Mouse (Mus musculus) limb, embryonic 13.5 days (tissue): ENCODE results near the gene Actg2. TPM values are rescaled to one million over a fixed set of nuclear protein-coding genes. Genes with fewer than 3 reads are reported as not detected.

ENCODE experiments used
- ATAC-seq: fragments of 200-750 bp; cut with Nextera tagmentation; 2 replicates; pipeline ENCODE4 v1.8.0; 2017; ENCODE audit warnings: low read depth, moderate number of reproducible peaks, moderate TSS enrichment; ENCODE audit not compliant: low FRiP score
- H3K27ac ChIP-seq: fragments of 300-500 bp; sonication (generic); 2 replicates; pipeline ENCODE4 v1.5.1; 2015; ENCODE audit warnings: inconsistent platforms, mild to moderate bottlenecking, moderate library complexity
- H3K27me3 ChIP-seq: fragments of 300-500 bp; sonication (generic); 2 replicates; pipeline ENCODE4 v1.6.1; 2015; ENCODE audit warnings: mild to moderate bottlenecking, inconsistent platforms
- H3K36me3 ChIP-seq: fragments of 300-500 bp; sonication (generic); 2 replicates; pipeline ENCODE4 v1.6.1; 2015; ENCODE audit warnings: inconsistent platforms, mild to moderate bottlenecking, moderate library complexity
- H3K4me1 ChIP-seq: fragments of 300-500 bp; sonication (generic); 2 replicates; pipeline ENCODE4 v1.6.1; 2015; ENCODE audit warnings: inconsistent platforms
- H3K4me2 ChIP-seq: fragments of 300-500 bp; sonication (generic); replicated peaks from 2 replicates; pipeline ENCODE4 v1.6.1; 2015; ENCODE audit warnings: inconsistent platforms, mild to moderate bottlenecking, moderate library complexity
- H3K4me3 ChIP-seq: fragments of 300-500 bp; sonication (generic); 2 replicates; pipeline ENCODE4 v1.5.1; 2015; ENCODE audit warnings: moderate library complexity, mild to moderate bottlenecking, inconsistent platforms
- H3K9ac ChIP-seq: fragments of 300-500 bp; sonication (generic); 2 replicates; pipeline ENCODE4 v1.6.1; 2015; ENCODE audit warnings: mild to moderate bottlenecking, inconsistent platforms
- H3K9me3 ChIP-seq: fragments of 300-500 bp; sonication (generic); 2 replicates; pipeline ENCODE4 v1.6.1; 2016; ENCODE audit warnings: inconsistent platforms
- WGBS: fragments of 180-500 bp; shearing (Covaris S2); methylation state at CpG from one replicate; pipeline ENCODE4 v1.1.7; 2015; 5-methylcytosine and 5-hydroxymethylcytosine counted together
- polyA plus RNA-seq: library from polyadenylated mRNA; unstranded; fragments of >200 nt; fragmentation: Nextera tagmentation; extraction: Ambion mirVana; gene quantifications from 2 replicates; pipeline ENCODE4 v1.2.1, GENCODE M21; 2015

The Actg2 gene
- polyA plus RNA-seq, 1 experiment from 2014 or later: 2.9 TPM

- H3K4me3 ChIP-seq: no peak overlapping the region
- 67% methylated on average over 5 of the region's 5 CpGs for WGBS
- no peaks in the 10 kb centered on the region for H3K27me3 ChIP-seq
- no peaks in the 10 kb centered on the region for H3K4me1 ChIP-seq
- ATAC-seq: no peak
- no peak overlapping the region for H3K27ac ChIP-seq
- H3K9me3 ChIP-seq: no peaks in the 10 kb centered on the region
- no peak overlapping the region for H3K4me2 ChIP-seq
- H3K9ac ChIP-seq: no peak overlapping the region
- peaks cover 48% of the 10 kb centered on the region for H3K36me3 ChIP-seq
Measured at GRCm38 (mm10) chr6:83548346-83548745, 12.3 kb upstream of the Actg2 start.

DNA sequence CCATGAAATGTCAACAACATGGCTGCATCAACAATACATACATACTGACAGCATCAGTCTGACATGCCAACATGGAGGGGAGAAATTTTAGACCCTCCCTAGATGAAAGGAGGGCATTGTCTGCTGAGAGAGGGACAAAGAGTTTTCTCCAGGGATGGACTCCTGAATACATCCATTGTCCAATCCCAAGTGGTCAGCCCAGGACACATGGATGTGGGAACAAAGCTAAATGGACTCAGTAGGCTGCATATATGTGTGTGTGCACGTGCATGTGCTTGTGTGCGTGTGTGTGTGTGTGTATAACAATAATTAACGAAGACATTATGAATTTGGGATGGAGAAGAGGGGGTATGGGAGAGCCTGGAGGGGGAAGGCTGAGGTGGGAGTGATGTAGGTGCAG lies 9.7 kb upstream of the Actg2 start:
- 83% methylated on average over 3 of the region's 3 CpGs for WGBS
- Histone ChIP-seq H3K36me3 (peaks cover 38% of the 10 kb centered on the region), H3K9me3 (no peaks in the 10 kb centered on the region), H3K4me1 (0 out of 2 replicates have a peak, but pooled peaks cover 4% of the 10 kb centered on the region), H3K4me2 (no peak overlapping the region), H3K27ac (no peak overlapping the region), H3K4me3 (no peak overlapping the region), H3K27me3 (no peaks in the 10 kb centered on the region), H3K9ac (no peak overlapping the region)
- no peak for ATAC-seq

GRCm38 (mm10) chr6:83541756-83542456 lies 5.8 kb upstream of the Actg2 start:
- H3K4me3 ChIP-seq: no peak overlapping the region
- H3K27ac ChIP-seq: peak overlapping the region; percentile 75
- no peaks in the 10 kb centered on the region for H3K27me3 ChIP-seq
- H3K9me3 ChIP-seq: no peaks in the 10 kb centered on the region
- peaks cover 26% of the 10 kb centered on the region for H3K36me3 ChIP-seq
- H3K4me2 ChIP-seq: no peak overlapping the region
- peak; percentile 54; the same call in 1 of the 2 replicates for ATAC-seq
- H3K9ac ChIP-seq: no peak overlapping the region
- H3K4me1 ChIP-seq: 0 out of 2 replicates have a peak, but pooled peaks cover 4% of the 10 kb centered on the region
- 67% methylated on average over 11 of the region's 11 CpGs for WGBS

- 33% methylated on average over 4 of the region's 4 CpGs for WGBS
- H3K27ac ChIP-seq: no peak overlapping the region
Measured at GRCm38 (mm10) chr6:83540017-83540416, 4.0 kb upstream of the Actg2 start.

GRCm38 (mm10) chr6:83536795-83537059 lies 662 bp upstream of the Actg2 start:
- Histone ChIP-seq H3K4me1 (peaks cover 10% of the 10 kb centered on the region; the same call in 1 of the 2 replicates), H3K9ac (no peak overlapping the region), H3K27ac (peak overlapping the region; percentile 53), H3K4me3 (no peak overlapping the region), H3K9me3 (no peaks in the 10 kb centered on the region), H3K4me2 (no peak overlapping the region), H3K36me3 (no peaks in the 10 kb centered on the region), H3K27me3 (no peaks in the 10 kb centered on the region)
- 38% methylated on average over 6 of the region's 6 CpGs for WGBS
- ATAC-seq: no peak

More at GRCm38 (mm10) chr6:83540017-83540416, 4.0 kb upstream of the Actg2 start:
- H3K4me3 ChIP-seq: no peak overlapping the region
- no peak for ATAC-seq
- no peak overlapping the region for H3K4me2 ChIP-seq
- H3K9me3 ChIP-seq: no peaks in the 10 kb centered on the region
- peaks cover 11% of the 10 kb centered on the region; the same call in 1 of the 2 replicates for H3K4me1 ChIP-seq
- H3K27me3 ChIP-seq: no peaks in the 10 kb centered on the region
- no peak overlapping the region for H3K9ac ChIP-seq
- peaks cover 9% of the 10 kb centered on the region for H3K36me3 ChIP-seq

DNA sequence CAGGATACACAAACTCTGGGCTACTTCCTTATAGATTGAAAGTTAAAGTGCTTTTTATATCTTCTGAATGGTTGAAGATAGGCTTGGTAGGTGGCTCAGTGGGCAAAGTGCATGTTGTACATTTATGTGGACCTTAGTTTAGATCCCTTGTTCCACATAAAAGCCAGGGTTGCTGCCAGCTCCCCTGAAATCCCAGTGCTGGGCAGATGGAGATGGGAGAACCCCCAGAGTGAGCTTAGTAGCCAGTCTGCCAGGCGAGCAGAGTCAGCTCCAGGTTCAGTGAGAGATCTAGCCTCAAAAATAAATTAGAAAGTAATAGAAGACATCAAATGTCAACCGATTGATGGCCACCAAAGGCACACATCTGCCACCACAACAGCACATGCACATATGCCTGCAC lies 3.5 kb downstream of the Actg2 start:
- Histone ChIP-seq H3K9me3 (no peaks in the 10 kb centered on the region), H3K4me2 (no peak overlapping the region), H3K27ac (no peak overlapping the region), H3K27me3 (no peaks in the 10 kb centered on the region), H3K9ac (no peak overlapping the region), H3K4me3 (no peak overlapping the region), H3K4me1 (peaks cover 8% of the 10 kb centered on the region; the same call in 1 of the 2 replicates), H3K36me3 (no peaks in the 10 kb centered on the region)
- ATAC-seq: no peak
- 65% methylated on average over 2 of the region's 2 CpGs for WGBS

- Histone ChIP-seq H3K27ac (no peak overlapping the region), H3K9ac (no peak overlapping the region), H3K27me3 (no peaks in the 10 kb centered on the region), H3K4me1 (no peaks in the 10 kb centered on the region), H3K4me2 (no peak overlapping the region), H3K36me3 (no peaks in the 10 kb centered on the region), H3K9me3 (no peaks in the 10 kb centered on the region), H3K4me3 (no peak overlapping the region)
- ATAC-seq: no peak
- 39% methylated on average over 6 of the region's 6 CpGs for WGBS
Measured at GRCm38 (mm10) chr6:83523194-83523593, 12.9 kb downstream of the Actg2 start.

GRCm38 (mm10) chr6:83521784-83522183 lies 14.3 kb downstream of the Actg2 start:
- no peak overlapping the region for H3K4me3 ChIP-seq
- no peak overlapping the region for H3K9ac ChIP-seq
- no peak overlapping the region for H3K4me2 ChIP-seq
- WGBS: 71% methylated on average over 6 of the region's 6 CpGs
- H3K9me3 ChIP-seq: no peaks in the 10 kb centered on the region
- no peak for ATAC-seq
- H3K4me1 ChIP-seq: no peaks in the 10 kb centered on the region
- no peak overlapping the region for H3K27ac ChIP-seq
- H3K27me3 ChIP-seq: no peaks in the 10 kb centered on the region
- no peaks in the 10 kb centered on the region for H3K36me3 ChIP-seq

DNA sequence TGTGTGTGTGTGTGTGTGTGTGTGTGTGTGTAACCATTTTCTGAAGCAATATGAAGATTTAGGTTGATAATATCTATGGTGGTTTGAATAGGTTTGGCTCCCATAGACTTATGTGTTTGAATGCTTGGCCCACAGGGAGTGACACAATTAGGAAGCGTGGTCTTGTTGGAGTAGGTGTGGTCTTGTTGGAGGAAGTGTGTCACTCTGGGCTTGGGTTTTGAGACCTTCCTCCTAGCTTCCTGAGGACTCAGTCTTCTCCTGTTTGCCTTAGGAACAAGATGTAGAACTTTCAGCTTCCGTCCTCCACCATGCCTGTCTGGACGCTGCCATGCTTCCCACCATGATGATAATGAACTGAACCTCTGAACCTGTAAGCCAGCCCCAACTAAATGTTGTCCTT lies 17.4 kb downstream of the Actg2 start:
- Histone ChIP-seq H3K4me2 (no peak overlapping the region), H3K27ac (no peak overlapping the region), H3K4me1 (no peaks in the 10 kb centered on the region), H3K9me3 (no peaks in the 10 kb centered on the region), H3K27me3 (no peaks in the 10 kb centered on the region), H3K4me3 (no peak overlapping the region), H3K9ac (no peak overlapping the region), H3K36me3 (no peaks in the 10 kb centered on the region)
- ATAC-seq: no peak
- 75% methylated on average over 3 of the region's 3 CpGs for WGBS

GRCm38 (mm10) chr6:83515172-83515571 lies 20.9 kb downstream of the Actg2 start:
- H3K27me3 ChIP-seq: no peaks in the 10 kb centered on the region
- no peak for ATAC-seq
- no peaks in the 10 kb centered on the region for H3K36me3 ChIP-seq
- no peak overlapping the region for H3K27ac ChIP-seq
- 69% methylated on average over 3 of the region's 3 CpGs for WGBS
- H3K9me3 ChIP-seq: no peaks in the 10 kb centered on the region
- H3K9ac ChIP-seq: no peak overlapping the region
- H3K4me2 ChIP-seq: no peak overlapping the region
- H3K4me3 ChIP-seq: no peak overlapping the region
- H3K4me1 ChIP-seq: no peaks in the 10 kb centered on the region

GRCm38 (mm10) chr6:83512495-83512894 lies 23.6 kb downstream of the Actg2 start:
- no peak overlapping the region for H3K9ac ChIP-seq
- H3K36me3 ChIP-seq: no peaks in the 10 kb centered on the region
- no peak overlapping the region for H3K4me3 ChIP-seq
- H3K4me2 ChIP-seq: no peak overlapping the region
- no peaks in the 10 kb centered on the region for H3K27me3 ChIP-seq
- H3K9me3 ChIP-seq: no peaks in the 10 kb centered on the region
- ATAC-seq: no peak
- H3K4me1 ChIP-seq: no peaks in the 10 kb centered on the region; the same call in 1 of the 2 replicates
- H3K27ac ChIP-seq: no peak overlapping the region
- WGBS: 21% methylated on average over 1 of the region's 1 CpGs

GRCm38 (mm10) chr6:83510210-83510609 lies 25.9 kb downstream of the Actg2 start:
- WGBS: 72% methylated on average over 2 of the region's 2 CpGs
- H3K4me3 ChIP-seq: no peak overlapping the region
- H3K27ac ChIP-seq: no peak overlapping the region
- H3K4me2 ChIP-seq: no peak overlapping the region
- no peaks in the 10 kb centered on the region for H3K9me3 ChIP-seq
- no peaks in the 10 kb centered on the region for H3K27me3 ChIP-seq
- H3K9ac ChIP-seq: no peak overlapping the region
- H3K36me3 ChIP-seq: no peaks in the 10 kb centered on the region
- peaks cover 8% of the 10 kb centered on the region for H3K4me1 ChIP-seq
- ATAC-seq: no peak

- Histone ChIP-seq H3K36me3 (no peaks in the 10 kb centered on the region), H3K27ac (no peak overlapping the region), H3K9ac (0 out of 2 replicates have a peak overlapping the region, but pooled peaks have one; percentile 13), H3K27me3 (no peaks in the 10 kb centered on the region), H3K9me3 (no peaks in the 10 kb centered on the region), H3K4me3 (no peak overlapping the region), H3K4me1 (peaks cover 12% of the 10 kb centered on the region), H3K4me2 (no peak overlapping the region)
- WGBS: 47% methylated on average over 8 of the region's 8 CpGs
- no peak for ATAC-seq
Measured at GRCm38 (mm10) chr6:83509442-83509841, 26.6 kb downstream of the Actg2 start.
